Mouse (Mus musculus) embryo, embryonic 10 days (tissue): ENCODE data around the gene St6galnac3.

Source experiments
- DNase-seq: peaks from one replicate; pipeline ENCODE4 v3.0.0-alpha.2; 2015; ENCODE audit warnings: low spot score

Gene St6galnac3

DNA sequence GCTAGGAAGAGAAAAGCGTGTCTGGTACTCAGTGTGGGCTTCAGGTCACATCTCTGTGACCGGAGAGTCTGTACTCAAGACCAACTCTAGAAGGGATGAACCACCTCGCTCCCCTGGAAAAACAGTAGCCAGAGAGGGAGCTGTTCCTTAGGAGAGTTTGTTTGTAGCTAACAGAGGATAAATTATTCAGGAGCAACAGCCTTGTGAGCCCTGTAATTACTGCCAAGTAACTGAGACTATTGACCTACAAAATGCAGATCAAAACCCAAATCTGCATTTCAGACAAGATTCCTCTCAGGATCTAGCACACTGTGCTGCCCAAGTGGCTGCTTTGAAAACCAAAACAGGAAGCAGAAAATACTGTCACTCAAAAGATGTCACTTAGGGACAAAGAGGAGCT lies 266.4 kb downstream of the St6galnac3 start:
- DNase-seq, result no peak

- DNase-seq, result no peak
Measured at GRCm38 (mm10) chr3:153457701-153458100, 267.3 kb downstream of the St6galnac3 start.

GRCm38 (mm10) chr3:153457203-153457602 lies 267.8 kb downstream of the St6galnac3 start:
- no peak for DNase-seq

DNA sequence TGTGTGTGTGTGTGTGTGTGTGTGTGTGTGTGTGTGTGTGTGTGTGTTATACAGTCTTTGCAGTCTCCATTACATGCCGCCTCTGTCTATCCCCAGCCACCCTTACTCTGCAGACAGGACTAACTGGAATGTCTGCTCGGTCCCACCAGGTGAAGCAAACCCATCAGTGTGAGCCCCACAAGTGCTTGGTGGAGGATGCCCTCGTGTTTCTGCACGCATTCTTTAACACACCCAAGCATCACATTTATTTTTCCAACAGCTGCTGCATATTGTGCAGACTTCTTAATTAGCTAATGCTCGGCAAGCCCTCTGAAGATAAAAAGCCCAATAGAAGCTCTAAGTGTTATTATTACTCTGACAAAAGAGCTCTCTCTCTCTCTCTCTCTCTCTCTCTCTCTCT lies 268.7 kb downstream of the St6galnac3 start:
- DNase-seq, result no peak

DNA sequence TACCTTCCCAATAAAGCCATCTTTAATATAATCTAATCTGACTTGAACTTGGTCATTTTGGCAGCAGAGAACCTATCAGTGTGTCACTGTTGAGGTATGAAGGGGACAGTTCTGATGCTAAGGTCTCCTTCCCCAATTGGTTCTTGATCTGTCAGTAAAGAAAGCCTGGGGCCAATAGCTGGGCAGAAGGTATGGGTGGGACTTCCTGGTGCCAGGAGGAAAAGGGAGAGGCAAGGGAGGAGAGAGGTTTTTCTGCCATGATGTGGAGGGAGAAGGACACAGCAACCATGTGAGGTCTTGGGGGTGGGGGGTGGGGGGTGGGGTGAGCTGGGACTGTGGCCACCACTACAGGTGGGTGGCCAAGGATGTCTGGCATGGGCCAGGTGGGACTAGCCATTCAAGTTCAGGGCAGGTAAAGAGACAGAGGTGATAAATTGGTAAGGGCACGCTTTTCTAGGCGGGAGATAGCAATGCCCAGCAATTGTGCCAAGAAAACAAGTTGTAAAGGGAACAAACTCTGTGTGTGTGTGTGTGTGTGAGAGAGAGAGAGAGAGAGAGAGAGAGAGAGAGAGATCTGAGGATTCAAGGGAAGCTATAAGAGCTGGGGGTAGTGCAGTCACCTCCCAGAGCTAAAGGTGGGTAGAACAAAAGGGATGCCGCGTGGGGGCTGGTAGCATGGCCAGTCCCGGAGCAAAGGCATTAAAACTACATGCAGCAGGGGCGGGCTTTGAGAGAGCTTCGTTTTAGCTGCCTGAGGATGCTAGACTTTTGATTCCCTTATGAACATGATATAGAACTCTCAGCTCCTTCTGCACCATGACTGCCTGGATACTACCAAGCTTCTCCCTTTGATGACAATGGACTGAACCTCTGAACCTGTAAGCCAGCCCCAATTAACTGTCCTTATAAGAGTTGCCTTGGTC lies 271.6 kb downstream of the St6galnac3 start:
- DNase-seq, result no peak

GRCm38 (mm10) chr3:153452299-153452996 lies 272.5 kb downstream of the St6galnac3 start:
- DNase-seq, result no peak

DNA sequence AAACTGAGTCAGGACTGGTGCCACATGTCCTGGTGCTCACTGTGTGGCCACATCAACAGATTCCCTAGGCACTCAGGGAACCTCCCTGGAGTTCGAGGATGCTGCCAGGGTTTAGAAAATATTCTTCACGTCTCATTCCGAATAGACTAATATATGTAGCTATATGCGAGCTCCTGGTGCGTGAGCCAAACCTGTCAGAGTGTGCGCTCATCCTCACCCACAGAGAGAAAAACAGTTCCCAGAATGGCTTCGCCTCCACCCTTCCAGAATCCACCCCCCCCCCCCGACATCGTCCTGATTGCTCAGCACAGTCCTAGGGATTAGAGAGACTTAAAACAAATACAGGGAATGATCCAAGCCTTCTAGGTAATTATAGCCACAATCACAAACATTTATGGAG lies 283.6 kb downstream of the St6galnac3 start:
- no peak for DNase-seq

- no peak for DNase-seq
Measured at GRCm38 (mm10) chr3:153436076-153437021, 288.6 kb downstream of the St6galnac3 start.

DNA sequence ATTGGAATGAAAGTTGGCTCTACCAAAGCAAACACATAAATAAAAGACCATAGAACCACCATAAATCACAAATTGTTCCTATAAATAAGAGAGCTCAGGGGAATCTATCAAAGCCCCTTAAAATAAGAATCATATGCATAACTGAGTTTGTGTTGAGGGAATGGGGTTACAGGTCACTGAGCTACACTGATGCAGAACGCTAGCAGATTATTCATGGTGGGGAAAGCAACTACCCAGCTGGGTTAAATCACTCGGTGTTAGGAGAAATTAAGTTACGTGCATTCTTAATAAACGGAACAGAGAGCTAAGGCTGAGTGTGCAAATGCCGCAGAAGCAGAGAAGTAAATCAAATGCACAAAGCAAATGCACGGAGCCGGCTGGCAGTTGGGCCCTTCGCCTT lies 292.0 kb downstream of the St6galnac3 start:
- no peak for DNase-seq

GRCm38 (mm10) chr3:153432053-153432816 lies 292.7 kb downstream of the St6galnac3 start:
- no peak for DNase-seq

DNA sequence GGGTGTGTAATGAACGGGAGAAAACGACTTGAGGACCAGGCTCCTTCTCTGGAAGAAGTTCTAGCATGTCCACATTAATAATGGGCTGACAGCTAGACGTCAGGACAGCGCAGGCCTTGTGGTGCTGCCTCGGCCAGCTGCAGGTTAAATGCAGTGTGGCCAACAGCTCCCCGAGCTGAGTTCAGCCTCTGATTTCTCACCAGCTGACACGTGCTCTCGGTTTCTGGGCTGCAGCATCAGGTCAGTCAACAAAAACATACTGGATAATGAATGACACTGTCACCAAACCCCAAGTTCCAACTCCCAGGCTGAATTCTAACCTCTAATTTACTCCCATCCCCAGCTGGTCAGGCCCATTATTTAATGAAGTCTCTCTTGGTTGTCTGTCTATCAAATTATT lies 295.1 kb downstream of the St6galnac3 start:
- no peak for DNase-seq

GRCm38 (mm10) chr3:153421918-153422290 lies 303.1 kb downstream of the St6galnac3 start:
- DNase-seq, result no peak

- no peak for DNase-seq
Measured at GRCm38 (mm10) chr3:153421060-153421917, 303.7 kb downstream of the St6galnac3 start.

DNA sequence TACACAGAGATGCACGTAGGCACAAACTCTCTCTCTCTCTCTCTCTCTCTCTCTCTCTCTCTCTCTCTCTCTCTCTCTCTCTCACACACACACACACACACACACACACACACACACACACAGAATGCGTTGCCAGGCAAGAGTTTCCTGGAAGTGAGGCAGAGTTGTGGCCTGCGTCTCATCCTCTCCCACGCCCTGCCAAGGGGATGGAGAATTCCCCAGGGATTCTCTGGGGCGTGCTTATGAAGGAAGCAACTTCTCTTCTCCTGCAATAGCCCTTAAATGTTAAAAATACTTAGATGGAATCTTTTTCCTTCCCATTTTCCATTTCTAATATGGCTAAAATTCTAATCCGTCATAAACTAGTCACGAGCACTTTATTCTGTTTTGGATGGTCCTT lies 305.6 kb downstream of the St6galnac3 start:
- DNase-seq, result no peak

DNA sequence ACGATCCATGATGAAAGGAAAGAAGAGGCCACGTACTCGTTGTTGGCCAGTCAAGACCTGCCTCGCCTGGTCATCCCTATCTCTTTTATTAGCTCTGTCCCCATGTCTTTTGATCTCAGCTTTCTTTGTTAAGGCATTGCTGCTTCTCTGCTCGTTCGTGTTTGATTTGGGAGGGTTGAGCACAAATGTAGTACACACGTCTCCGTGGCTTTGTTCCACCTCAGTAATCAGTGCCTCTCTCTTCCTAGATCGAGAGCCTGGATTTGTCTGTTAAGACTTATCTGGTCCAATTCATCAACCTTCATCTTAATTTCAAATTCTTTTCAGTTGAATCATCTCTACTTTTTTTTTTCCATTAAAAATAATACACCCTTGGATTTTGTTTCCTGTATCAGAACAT lies 308.0 kb downstream of the St6galnac3 start:
- no peak for DNase-seq

DNA sequence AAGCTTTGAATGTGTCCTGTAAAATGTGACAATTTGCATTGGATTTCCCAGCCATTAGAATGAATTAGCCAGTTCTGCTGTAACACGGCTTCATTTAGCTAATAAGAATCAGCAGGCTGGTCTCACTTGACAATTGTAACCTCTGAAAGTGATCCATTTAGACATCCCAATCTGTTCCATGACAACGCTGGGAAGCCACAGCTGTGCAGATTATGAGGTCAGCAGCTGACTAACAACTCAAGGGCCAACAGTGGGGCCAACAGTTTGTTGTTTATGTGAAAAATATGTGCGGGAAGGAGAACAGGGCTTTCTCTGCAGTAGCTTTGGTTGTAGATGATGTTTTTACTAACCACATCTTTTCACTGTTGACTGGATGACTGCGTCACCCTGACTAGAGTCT lies 308.6 kb downstream of the St6galnac3 start:
- no peak for DNase-seq

- DNase-seq, result no peak
Measured at GRCm38 (mm10) chr3:153414132-153414531, 310.8 kb downstream of the St6galnac3 start.

- no peak for DNase-seq
Measured at GRCm38 (mm10) chr3:153409286-153409685, 315.7 kb downstream of the St6galnac3 start.

GRCm38 (mm10) chr3:153408361-153408760 lies 316.6 kb downstream of the St6galnac3 start:
- DNase-seq, result no peak

- DNase-seq, result no peak
Measured at GRCm38 (mm10) chr3:153407698-153408097, 317.3 kb downstream of the St6galnac3 start.
